Mouse (Mus musculus) olfactory bulb, adult 2 months (tissue): ENCODE results near the gene Krtap1-4.

ENCODE experiments used
- CTCF ChIP-seq: fragments of 200-500 bp; IDR thresholded peaks from 2 replicates; pipeline ENCODE4 v1.5.1; 2012; ENCODE audit warnings: low read depth, mild to moderate bottlenecking, low read length, moderate library complexity; ENCODE audit not compliant: insufficient read depth
- POLR2A ChIP-seq: fragments of 200-500 bp; IDR thresholded peaks from 2 replicates; pipeline ENCODE4 v1.6.1; 2012; ENCODE audit warnings: mild to moderate bottlenecking, low read depth, low read length, moderate library complexity; ENCODE audit not compliant: insufficient read depth

- TF ChIP-seq CTCF (no peak), POLR2A (no peak)
Observed at GRCm38 (mm10) chr11:99556753-99557152, 26.7 kb downstream of the Krtap1-4 start, which contains the start of gene Krtap3-2.
